Mouse (Mus musculus) megakaryocyte, adult 5-6 weeks (primary cell): ENCODE measurements around the gene Selenoh. TPM values are rescaled to one million over a fixed set of nuclear protein-coding genes. Genes with fewer than 3 reads are reported as not detected.
"Not testable (repeated sequence)": the region's sequence is repeated elsewhere in the genome, so short reads cannot be mapped to it uniquely, and the experiment has no call there.

ENCODE experiments used
- ATAC-seq: 2 replicates; pipeline ENCODE4 v1.8.0; 2016; ENCODE audit warnings: mild to moderate bottlenecking, inconsistent platforms; ENCODE audit not compliant: poor library complexity, severe bottlenecking
- total RNA-seq, 2 experiments: library from RNA; stranded (forward) in 1 of 2; stranded (reverse) in 1 of 2; fragments of 153-499, 151-499 nt in 1 of 2; fragments of 221-1000, 200-1000 nt in 1 of 2; gene quantifications; 2 replicates each; pipeline versions ENCODE4 v1.2.3 to v1.2.4; 2015 to 2017

The Selenoh gene
- total RNA-seq, 2 experiments from 2014 or later: 102 to 155 TPM

GRCm38 (mm10) chr2:84677270-84677967, 6.8 kb upstream of the Selenoh start:
- peak; percentile 47 for ATAC-seq

GRCm38 (mm10) chr2:84671535-84671934, 965 bp upstream of the Selenoh start:
- ATAC-seq: not testable (repeated sequence)

GRCm38 (mm10) chr2:84669828-84670568, 572 bp downstream of the Selenoh start:
- ATAC-seq: peak; percentile 62

GRCm38 (mm10) chr2:84666081-84666480, 4.5 kb downstream of the Selenoh start:
- no peak for ATAC-seq

- ATAC-seq: peak; percentile 66
Observed at GRCm38 (mm10) chr2:84662866-84663265, 7.7 kb downstream of the Selenoh start.

- ATAC-seq: peak; percentile 76
Observed at GRCm38 (mm10) chr2:84660253-84660652, 10.3 kb downstream of the Selenoh start.

- ATAC-seq: no peak
Observed at GRCm38 (mm10) chr2:84658806-84659205, 11.8 kb downstream of the Selenoh start, which contains the start of gene Btbd18. Btbd18 (plus strand) TSS chr2:84659079.

- ATAC-seq: peak; percentile 96
Observed at GRCm38 (mm10) chr2:84655864-84656263, 14.7 kb downstream of the Selenoh start.

GRCm38 (mm10) chr2:84653354-84653753, 17.2 kb downstream of the Selenoh start:
- ATAC-seq: no peak

GRCm38 (mm10) chr2:84650464-84651195, 19.9 kb downstream of the Selenoh start, which contains the start of gene Ctnnd1:
Ctnnd1 (minus strand) TSS chr2:84650765.
- peak; percentile 77 for ATAC-seq

- 0 out of 2 replicates have a peak, but pooled peaks have one; percentile 17 for ATAC-seq
Observed at GRCm38 (mm10) chr2:84649674-84650073, 20.9 kb downstream of the Selenoh start.

- ATAC-seq: no peak
Observed at GRCm38 (mm10) chr2:84648369-84648768, 22.2 kb downstream of the Selenoh start.

GRCm38 (mm10) chr2:84647051-84647568, 23.5 kb downstream of the Selenoh start:
- ATAC-seq: no peak

- ATAC-seq: no peak
Observed at GRCm38 (mm10) chr2:84646138-84646537, 24.4 kb downstream of the Selenoh start.

- ATAC-seq: no peak
Observed at GRCm38 (mm10) chr2:84640833-84641232, 29.7 kb downstream of the Selenoh start.

- ATAC-seq: peak; percentile 31; the same call in 1 of the 2 replicates
Observed at GRCm38 (mm10) chr2:84638428-84639220, 31.9 kb downstream of the Selenoh start.

GRCm38 (mm10) chr2:84637452-84638165, 33.0 kb downstream of the Selenoh start:
- ATAC-seq: no peak

GRCm38 (mm10) chr2:84636231-84636741, 34.3 kb downstream of the Selenoh start:
- no peak for ATAC-seq

- peak; percentile 50 for ATAC-seq
Observed at GRCm38 (mm10) chr2:84635611-84636010, 35.0 kb downstream of the Selenoh start.
